In genomic region chr6:91712097-91712854, GRCm38 (mm10) we compare ENCODE assay signal across 8 mouse cellular contexts. TPM values are rescaled to one million over a fixed set of nuclear protein-coding genes. Genes with fewer than 3 reads are reported as not detected.
A peak's percentile ranks its signal among the peaks of the same experiment; 100 is the strongest.
DNase-seq lines count a peak whose midpoint lies in the region; ATAC-seq and TF ChIP-seq lines count a peak whose summit lies in the region.

No protein-coding gene starts in this region.

- H3K36me3 ChIP-seq in intestine, embryonic 15.5 days = peaks cover 15% of the 10 kb centered on the region

- peak overlapping the region; percentile 88 for H3K27ac ChIP-seq in layer of hippocampus, adult 2 months
- H3K27ac ChIP-seq in intestine, embryonic 15.5 days = peak overlapping the region; percentile 61

- H3K9ac ChIP-seq in intestine, embryonic 15.5 days = no peak overlapping the region

- H3K4me3 ChIP-seq in layer of hippocampus, adult 2 months = no peak overlapping the region
- no peak overlapping the region for H3K4me3 ChIP-seq in intestine, embryonic 15.5 days (replicated peaks)

- DNase-seq in layer of hippocampus, adult 2 months (ENCODE audit: low spot score in 2 of 2) = no peak
- DNase-seq in layer of hippocampus, adult 8-10 months (ENCODE audit: low spot score in 2 of 2) = no peak
- peak; percentile 57 for DNase-seq in embryo, embryonic 11 days
- peak; percentile 49 for DNase-seq in neural tube, embryonic 10.5 days (ENCODE audit: extremely low spot score, low spot score)
- no peak for DNase-seq in adrenal gland, postnatal 14 days
- no peak for DNase-seq in ovary, adult 18-20 months (ENCODE audit: low spot score)
- no peak for DNase-seq in cerebellum, adult 18-20 months

- TF ChIP-seq CTCF in layer of hippocampus, adult 2 months (conservative IDR thresholded peaks at IDR 0.05) = no peak

- 25% methylated on average over 4 of the region's 4 CpGs for WGBS in intestine, embryonic 15.5 days

- peaks cover 30% of the 10 kb centered on the region for H3K4me1 ChIP-seq in intestine, embryonic 15.5 days (replicated peaks)

- no peaks in the 10 kb centered on the region for H3K9me3 ChIP-seq in intestine, embryonic 15.5 days

- no peaks in the 10 kb centered on the region for H3K27me3 ChIP-seq in intestine, embryonic 15.5 days (replicated peaks)

- H3K4me2 ChIP-seq in intestine, embryonic 15.5 days (replicated peaks) = peak overlapping the region; percentile 28

- ATAC-seq in intestine, embryonic 15.5 days = peak; percentile 52

RNA-seq across cellular contexts. Expression of gene Slc6a6, which starts 28.4 kb away (rescaled TPM):
- 100 to 1,000 TPM; 136 to 138 TPM for total RNA-seq in layer of hippocampus, adult 2 months (2021)
- total RNA-seq in layer of hippocampus, adult 8-10 months (2022) = 100 to 1,000 TPM; 142 to 166 (median 152) TPM
- 78.0 and 87.9 TPM in 2 replicates for polyA plus RNA-seq in intestine, embryonic 15.5 days (2015; fragmentation: Nextera tagmentation; extraction: Ambion mirVana)
- 259 and 278 TPM in 2 replicates for total RNA-seq in adrenal gland, postnatal 14 days (2021)

Comparison
In these comparisons a context has a peak if more than half of its experiments do, and no peak if none do; other contexts are left out.
1. DNase-seq: peak in embryo, embryonic 11 days (single experiment) and neural tube, embryonic 10.5 days (single experiment); none in layer of hippocampus, adult 2 months (0 of 2), layer of hippocampus, adult 8-10 months (0 of 2), adrenal gland, postnatal 14 days (single experiment), ovary, adult 18-20 months (single experiment) and cerebellum, adult 18-20 months (0 of 2).